ENCODE assay signal across 8 mouse cellular contexts in the genomic region with DNA sequence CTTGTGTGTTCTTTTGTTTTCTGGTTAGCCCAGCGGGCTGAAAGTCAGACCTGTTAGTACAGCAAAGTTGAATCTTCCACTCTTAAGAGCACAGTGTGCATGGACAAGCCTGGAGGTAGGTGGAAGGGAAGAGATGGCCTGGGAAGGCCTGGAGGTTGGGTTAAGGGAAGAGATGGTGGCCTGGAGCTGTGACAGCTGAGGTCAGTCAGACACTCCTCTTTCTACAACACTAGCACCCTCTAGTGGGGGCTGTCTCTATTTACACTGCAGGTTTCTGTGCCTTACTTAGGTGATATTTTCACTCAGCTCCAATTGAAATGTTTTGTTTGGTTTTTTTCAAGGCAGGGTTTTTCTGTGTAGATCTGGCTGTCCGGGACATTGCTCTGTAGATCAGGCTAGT. TPM values are rescaled to one million over a fixed set of nuclear protein-coding genes. Genes with fewer than 3 reads are reported as not detected.
DNase-seq lines count a peak whose midpoint lies in the region; ATAC-seq and TF ChIP-seq lines count a peak whose summit lies in the region.

No protein-coding gene starts in this region.

- WGBS in midbrain, embryonic 10.5 days = 55% methylated on average over 2 of the region's 2 CpGs
- 38% methylated on average over 2 of the region's 2 CpGs for WGBS in midbrain, embryonic 16.5 days
- 56% methylated on average over 2 of the region's 2 CpGs for WGBS in hindbrain, embryonic 11.5 days
- 51% methylated on average over 2 of the region's 2 CpGs for WGBS in midbrain, embryonic 14.5 days

- H3K9me3 ChIP-seq in midbrain, embryonic 10.5 days (replicated peaks) = no peaks in the 10 kb centered on the region
- H3K9me3 ChIP-seq in midbrain, embryonic 16.5 days (replicated peaks; ENCODE audit: control insufficient read depth, low read length, poor library complexity, severe bottlenecking) = no peaks in the 10 kb centered on the region
- no peaks in the 10 kb centered on the region for H3K9me3 ChIP-seq in hindbrain, embryonic 11.5 days (ENCODE audit: control insufficient read depth, low read length)
- H3K9me3 ChIP-seq in midbrain, embryonic 14.5 days (ENCODE audit: control insufficient read depth, low read length) = no peaks in the 10 kb centered on the region

- peak; percentile 70 for DNase-seq in midbrain, embryonic 10.5 days (ENCODE audit: low spot score)
- DNase-seq in adrenal gland, postnatal 4 days (ENCODE audit: low spot score in 2 of 2) = peak; percentile 19 to 53
- peak; percentile 91 for DNase-seq in hindbrain, embryonic 11.5 days (ENCODE audit: low spot score)
- peak; percentile 64 to 80 for DNase-seq in left cerebral cortex, adult 18-20 months (ENCODE audit: low spot score in 2 of 2)
- DNase-seq in midbrain, embryonic 14.5 days = peak; percentile 93
- DNase-seq in testis, postnatal 10 days (ENCODE audit: low spot score) = peak; percentile 84

- no peak for ATAC-seq in midbrain, embryonic 16.5 days
- no peak for ATAC-seq in hindbrain, embryonic 11.5 days (ENCODE audit: low FRiP score)
- ATAC-seq in midbrain, embryonic 14.5 days (ENCODE audit: low FRiP score, low TSS enrichment) = no peak

- peaks cover 11% of the 10 kb centered on the region; the same call in 1 of the 2 replicates for H3K4me1 ChIP-seq in midbrain, embryonic 10.5 days
- H3K4me1 ChIP-seq in midbrain, embryonic 16.5 days (ENCODE audit: control insufficient read depth, insufficient read depth, low read length) = no peaks in the 10 kb centered on the region
- H3K4me1 ChIP-seq in embryonic fibroblast, embryonic 13.5 days (ENCODE audit: control insufficient read depth, insufficient read depth, low read length) = no peaks in the 10 kb centered on the region
- H3K4me1 ChIP-seq in hindbrain, embryonic 11.5 days (replicated peaks; ENCODE audit: control insufficient read depth, insufficient read depth, low read length) = no peaks in the 10 kb centered on the region
- no peaks in the 10 kb centered on the region for H3K4me1 ChIP-seq in midbrain, embryonic 14.5 days (ENCODE audit: control insufficient read depth, insufficient read depth, low read length)

- TF ChIP-seq CTCF in embryonic fibroblast, embryonic 13.5 days (IDR thresholded peaks at IDR 0.05; ENCODE audit: borderline replicate concordance, insufficient read depth, low read length) = peak; percentile 52; the same call in 1 of the 2 replicates

- H3K4me2 ChIP-seq in midbrain, embryonic 16.5 days (ENCODE audit: low read length) = no peak overlapping the region
- H3K4me2 ChIP-seq in hindbrain, embryonic 11.5 days (replicated peaks; ENCODE audit: low read depth, low read length) = no peak overlapping the region
- H3K4me2 ChIP-seq in midbrain, embryonic 14.5 days (ENCODE audit: low read length) = no peak overlapping the region

- no peak for TF ChIP-seq POLR2A in embryonic fibroblast, embryonic 13.5 days (IDR thresholded peaks at IDR 0.05; ENCODE audit: low read depth, low read length)

- H3K27ac ChIP-seq in midbrain, embryonic 10.5 days (replicated peaks) = no peak overlapping the region
- H3K27ac ChIP-seq in midbrain, embryonic 16.5 days (ENCODE audit: low read length) = no peak overlapping the region
- H3K27ac ChIP-seq in embryonic fibroblast, embryonic 13.5 days (ENCODE audit: insufficient read depth, low read length) = no peak overlapping the region
- H3K27ac ChIP-seq in hindbrain, embryonic 11.5 days (ENCODE audit: low read depth, low read length) = no peak overlapping the region
- no peak overlapping the region for H3K27ac ChIP-seq in midbrain, embryonic 14.5 days (replicated peaks; ENCODE audit: low read depth, low read length)

- H3K27me3 ChIP-seq in midbrain, embryonic 10.5 days (ENCODE audit: low read depth, poor library complexity, severe bottlenecking) = peaks cover 44% of the 10 kb centered on the region
- peaks cover 11% of the 10 kb centered on the region for H3K27me3 ChIP-seq in midbrain, embryonic 16.5 days (ENCODE audit: control insufficient read depth, insufficient read depth, low read depth, low read length)
- H3K27me3 ChIP-seq in hindbrain, embryonic 11.5 days (ENCODE audit: control insufficient read depth, insufficient read depth, low read length) = 0 out of 2 replicates have a peak, but pooled peaks cover 3% of the 10 kb centered on the region
- peaks cover 4% of the 10 kb centered on the region; the same call in 1 of the 2 replicates for H3K27me3 ChIP-seq in midbrain, embryonic 14.5 days (ENCODE audit: control insufficient read depth, insufficient read depth, low read length)

- H3K9ac ChIP-seq in midbrain, embryonic 16.5 days (ENCODE audit: low read depth, low read length) = no peak overlapping the region
- H3K9ac ChIP-seq in hindbrain, embryonic 11.5 days (ENCODE audit: low read depth, low read length) = no peak overlapping the region
- H3K9ac ChIP-seq in midbrain, embryonic 14.5 days (replicated peaks; ENCODE audit: low read length) = no peak overlapping the region

- H3K4me3 ChIP-seq in midbrain, embryonic 10.5 days = no peak overlapping the region
- H3K4me3 ChIP-seq in midbrain, embryonic 16.5 days (ENCODE audit: low read depth, low read length) = no peak overlapping the region
- H3K4me3 ChIP-seq in embryonic fibroblast, embryonic 13.5 days (ENCODE audit: insufficient read depth, low read length) = no peak overlapping the region
- H3K4me3 ChIP-seq in hindbrain, embryonic 11.5 days (ENCODE audit: low read depth, low read length) = no peak overlapping the region
- H3K4me3 ChIP-seq in midbrain, embryonic 14.5 days (replicated peaks; ENCODE audit: low read depth, low read length) = no peak overlapping the region

- H3K36me3 ChIP-seq in midbrain, embryonic 10.5 days = no peaks in the 10 kb centered on the region
- no peaks in the 10 kb centered on the region for H3K36me3 ChIP-seq in midbrain, embryonic 16.5 days (ENCODE audit: control insufficient read depth, insufficient read depth, low read length)
- no peaks in the 10 kb centered on the region for H3K36me3 ChIP-seq in hindbrain, embryonic 11.5 days (ENCODE audit: control insufficient read depth, insufficient read depth, low read length)
- no peaks in the 10 kb centered on the region for H3K36me3 ChIP-seq in midbrain, embryonic 14.5 days (ENCODE audit: control insufficient read depth, insufficient read depth, low read length)

RNA-seq across cellular contexts. Expression of gene Ntn1, which starts 7.5 kb away (rescaled TPM):
- 25.6 and 27.4 TPM in 2 replicates for polyA plus RNA-seq in midbrain, embryonic 10.5 days (2016; fragmentation: Nextera tagmentation; extraction: Ambion mirVana)
- 15.8 and 16.1 TPM in 2 replicates for polyA plus RNA-seq in midbrain, embryonic 16.5 days (2015; fragmentation: Nextera tagmentation; extraction: Ambion mirVana)
- total RNA-seq in adrenal gland, postnatal 4 days (2021) = 10 to 100 TPM; 16.8 to 23.4 TPM
- polyA plus RNA-seq in embryonic fibroblast, embryonic 13.5 days (2011; ENCODE audit: insufficient read length, low read depth, missing spikeins) = 3.7 and 6.1 TPM in 2 replicates
- 7.7 and 11.9 TPM in 2 replicates for polyA plus RNA-seq in hindbrain, embryonic 11.5 days (2014; fragmentation: Nextera tagmentation; extraction: Ambion mirVana)
- total RNA-seq in left cerebral cortex, adult 18-20 months (2021) = 1 to 10 TPM; 6.2 to 7.6 TPM
- polyA plus RNA-seq in midbrain, embryonic 14.5 days (2014; fragmentation: Nextera tagmentation; extraction: Ambion mirVana) = 8.4 and 12.3 TPM in 2 replicates

RNA-seq across cellular contexts. Expression of gene Pik3r5, which starts 23.8 kb away (rescaled TPM):
- 0.68 and 0.90 TPM in 2 replicates for polyA plus RNA-seq in midbrain, embryonic 10.5 days (2016; fragmentation: Nextera tagmentation; extraction: Ambion mirVana)
- 0.21 and 0.24 TPM in 2 replicates for polyA plus RNA-seq in midbrain, embryonic 16.5 days (2015; fragmentation: Nextera tagmentation; extraction: Ambion mirVana)
- 1 to 10 TPM in 1 of 2 experiments, under 1 TPM in 1; 0.87 to 1.1 TPM for total RNA-seq in adrenal gland, postnatal 4 days (2021)
- 0.86 and 1.3 TPM in 2 replicates for polyA plus RNA-seq in embryonic fibroblast, embryonic 13.5 days (2011; ENCODE audit: insufficient read length, low read depth, missing spikeins)
- 0.73 and 0.74 TPM in 2 replicates for polyA plus RNA-seq in hindbrain, embryonic 11.5 days (2014; fragmentation: Nextera tagmentation; extraction: Ambion mirVana)
- total RNA-seq in left cerebral cortex, adult 18-20 months (2021) = 1 to 10 TPM; 2.7 to 2.8 TPM
- polyA plus RNA-seq in midbrain, embryonic 14.5 days (2014; fragmentation: Nextera tagmentation; extraction: Ambion mirVana) = 0.04 and 0.54 TPM in 2 replicates

Comparison
In these comparisons a context has a peak if more than half of its experiments do, and no peak if none do; other contexts are left out.
1. DNase-seq: peak in every context shown above with its lines; median percentile 93 in midbrain, embryonic 14.5 days; 91 in hindbrain, embryonic 11.5 days; 84 in testis, postnatal 10 days; 72 in left cerebral cortex, adult 18-20 months; 70 in midbrain, embryonic 10.5 days; 36 in adrenal gland, postnatal 4 days.